Mouse (Mus musculus) G1E (cell line): ENCODE results near the gene Slc16a8.

Source experiments
- CTCF ChIP-seq: IDR thresholded peaks from 2 replicates; pipeline ENCODE4 v1.5.1; 2012; ENCODE audit warnings: low read depth, low read length, inconsistent platforms, mixed read lengths
- GATA1 ChIP-seq: IDR thresholded peaks from 2 replicates; pipeline ENCODE4 v1.6.1; 2012; ENCODE audit warnings: borderline replicate concordance, low read length, inconsistent platforms, mixed read lengths
- GATA2 ChIP-seq: IDR thresholded peaks from 2 replicates; pipeline ENCODE4 v1.6.1; 2012; ENCODE audit warnings: low read depth, low read length, inconsistent platforms, borderline replicate concordance
- POLR2AphosphoS5 ChIP-seq: IDR thresholded peaks from 2 replicates; pipeline ENCODE4 v1.6.1; 2012; ENCODE audit warnings: low read depth, low read length, inconsistent platforms; ENCODE audit not compliant: insufficient replicate concordance
- TAL1 ChIP-seq: conservative IDR thresholded peaks from 2 replicates; pipeline ENCODE4 v1.6.1; 2012; ENCODE audit warnings: low read depth, low read length, inconsistent platforms, mixed read lengths

- TF ChIP-seq CTCF (no peak), POLR2AphosphoS5 (no peak), TAL1 (no peak), GATA2 (no peak), GATA1 (no peak)
These were observed 38.4 kb downstream of the Slc16a8 start for GRCm38 (mm10) chr15:79216191-79216590.
